Mouse (Mus musculus): ENCODE measurements around the gene Tfam. TPM values are rescaled to one million over a fixed set of nuclear protein-coding genes. Genes with fewer than 3 reads are reported as not detected.
A peak's percentile ranks its signal among the peaks of the same experiment; 100 is the strongest.

Tfam gene
- total RNA-seq, 2 experiments from 2014 or later = 51.6 to 56.4 TPM

- intact Hi-C loops (cut with DNase I) = loop anchor here (10.0 kb wide), 1 partner anchor 161 kb away; no protein-coding TSS in a partner anchor
- DNase-seq = no peak
Observed at GRCm38 (mm10) chr10:71234071-71234470, 4.0 kb downstream of the Tfam start.

- intact Hi-C loops (cut with DNase I) = no loop called here
- DNase-seq = peak; percentile 78 to 81
Observed at GRCm38 (mm10) chr10:71225894-71226293, 12.2 kb downstream of the Tfam start.

GRCm38 (mm10) chr10:71223101-71223500 lies 15.0 kb downstream of the Tfam start:
- intact Hi-C loops (cut with DNase I) = loop anchor here (5.0 kb wide), 1 partner anchor 906 kb away; no protein-coding TSS in a partner anchor
- no peak for DNase-seq

- intact Hi-C loops (cut with DNase I) = loop anchor here (5.0 kb wide), 1 partner anchor 905 kb away; no protein-coding TSS in a partner anchor
Observed at GRCm38 (mm10) chr10:71222639-71223038, 15.4 kb downstream of the Tfam start.

GRCm38 (mm10) chr10:71218228-71218892 lies 19.7 kb downstream of the Tfam start:
- intact Hi-C loops (cut with DNase I) = loop anchor here (5.0 to 10.0 kb wide), 2 partner anchors 251 to 294 kb away; no protein-coding TSS in a partner anchor
- DNase-seq = peak; percentile 61 to 71

More at GRCm38 (mm10) chr10:71222639-71223038, 15.4 kb downstream of the Tfam start:
- no peak for DNase-seq

GRCm38 (mm10) chr10:71215996-71216395 lies 22.1 kb downstream of the Tfam start:
- intact Hi-C loops (cut with DNase I) = loop anchor here (2.0 to 10.0 kb wide), 3 partner anchors 217 to 291 kb away; no protein-coding TSS in a partner anchor
- no peak for DNase-seq

- no peak for DNase-seq
- intact Hi-C loops (cut with DNase I) = no loop called here
Observed at GRCm38 (mm10) chr10:71201512-71201911, 36.6 kb downstream of the Tfam start.

GRCm38 (mm10) chr10:71200964-71201363 lies 37.1 kb downstream of the Tfam start:
- intact Hi-C loops (cut with DNase I) = no loop called here
- DNase-seq = no peak

GRCm38 (mm10) chr10:71198676-71199075 lies 39.4 kb downstream of the Tfam start:
- intact Hi-C loops (cut with DNase I) = no loop called here
- no peak for DNase-seq

GRCm38 (mm10) chr10:71197036-71197785 lies 40.9 kb downstream of the Tfam start:
- DNase-seq = no peak
- intact Hi-C loops (cut with DNase I) = no loop called here

GRCm38 (mm10) chr10:71195501-71195900 lies 42.6 kb downstream of the Tfam start:
- intact Hi-C loops (cut with DNase I) = no loop called here
- peak in 1 of 2 experiments; percentile 13 for DNase-seq

GRCm38 (mm10) chr10:71194713-71195112 lies 43.4 kb downstream of the Tfam start:
- intact Hi-C loops (cut with DNase I) = no loop called here
- DNase-seq = no peak

- intact Hi-C loops (cut with DNase I) = no loop called here
- DNase-seq = no peak
Observed at GRCm38 (mm10) chr10:71193319-71193718, 44.8 kb downstream of the Tfam start.

- peak; percentile 18 to 19 for DNase-seq
- intact Hi-C loops (cut with DNase I) = no loop called here
Observed at GRCm38 (mm10) chr10:71192886-71193285, 45.2 kb downstream of the Tfam start.

GRCm38 (mm10) chr10:71188681-71189080 lies 49.4 kb downstream of the Tfam start:
- intact Hi-C loops (cut with DNase I) = no loop called here

GRCm38 (mm10) chr10:71185059-71185458 lies 53.0 kb downstream of the Tfam start:
- no peak for DNase-seq
- intact Hi-C loops (cut with DNase I) = no loop called here

More at GRCm38 (mm10) chr10:71188681-71189080, 49.4 kb downstream of the Tfam start:
- no peak for DNase-seq

GRCm38 (mm10) chr10:71183339-71184031 lies 54.6 kb downstream of the Tfam start:
- no peak for DNase-seq
- intact Hi-C loops (cut with DNase I) = no loop called here

- DNase-seq = no peak
- intact Hi-C loops (cut with DNase I) = no loop called here
Observed at GRCm38 (mm10) chr10:71181931-71182330, 56.1 kb downstream of the Tfam start.

- no peak for DNase-seq
- intact Hi-C loops (cut with DNase I) = no loop called here
Observed at GRCm38 (mm10) chr10:71181091-71181490, 57.0 kb downstream of the Tfam start.

- DNase-seq = no peak
- intact Hi-C loops (cut with DNase I) = no loop called here
Observed at GRCm38 (mm10) chr10:71180057-71180456, 58.0 kb downstream of the Tfam start.

- intact Hi-C loops (cut with DNase I) = no loop called here
- DNase-seq = no peak
Observed at GRCm38 (mm10) chr10:71177201-71177600, 60.9 kb downstream of the Tfam start.

Data from gastrocnemius, postnatal 36 days (tissue).